Mouse (Mus musculus) C2C12 (cell line): ENCODE data around the gene Acbd3.

Experiments used
- CEBPB ChIP-seq: IDR thresholded peaks from one replicate; pipeline ENCODE4 v1.6.1; 2011; ENCODE audit warnings: low read depth, mild to moderate bottlenecking, control low read depth, moderate library complexity
- CTCF ChIP-seq: IDR thresholded peaks from one replicate; pipeline ENCODE4 v1.5.1; 2011; ENCODE audit not compliant: control insufficient read depth, insufficient read depth, insufficient read length
- FOSL1 ChIP-seq: IDR thresholded peaks from one replicate; pipeline ENCODE4 v1.8.0; 2011; ENCODE audit warnings: mild to moderate bottlenecking, low read length; ENCODE audit not compliant: poor library complexity, insufficient read depth, severe bottlenecking
- MAX ChIP-seq: IDR thresholded peaks from one replicate; pipeline ENCODE4 v1.6.1; 2011; ENCODE audit warnings: mild to moderate bottlenecking, control low read depth
- MYOG ChIP-seq: IDR thresholded peaks from one replicate; pipeline ENCODE4 v1.6.1; 2011; ENCODE audit not compliant: control insufficient read depth, insufficient read length; ENCODE audit errors: extremely low read depth
- USF1 ChIP-seq: IDR thresholded peaks from one replicate; pipeline ENCODE4 v1.6.1; 2011; ENCODE audit warnings: low read depth, mild to moderate bottlenecking, control low read depth, moderate library complexity

- TF ChIP-seq CTCF, result no peak
- no peak for TF ChIP-seq CEBPB
- no peak for TF ChIP-seq USF1
- TF ChIP-seq MAX, result no peak
- no peak for TF ChIP-seq MYOG
- TF ChIP-seq FOSL1, result no peak
Measured at GRCm38 (mm10) chr1:180762180-180762579, 36.3 kb downstream of the Acbd3 start.
